Mouse (Mus musculus) gastrocnemius, adult 2 months (tissue): ENCODE data around the gene Aanat. TPM values are rescaled to one million over a fixed set of nuclear protein-coding genes. Genes with fewer than 3 reads are reported as not detected.

Experiments used
- DNase-seq: peaks from one replicate; pipeline ENCODE4 v3.0.0; 2022
- H3K27ac ChIP-seq: fragments of 200-600 bp; 2 replicates; pipeline ENCODE4 v1.8.1; 2022; ENCODE audit warnings: mild to moderate bottlenecking
- H3K4me3 ChIP-seq: fragments of 200-600 bp; 2 replicates; pipeline ENCODE4 v1.8.1; 2022; ENCODE audit warnings: mild to moderate bottlenecking, moderate library complexity
- CTCF ChIP-seq: fragments of 200-600 bp; IDR thresholded peaks from 2 replicates; pipeline ENCODE4 v1.8.1; 2022; ENCODE audit warnings: antibody characterized with exemption, mild to moderate bottlenecking, moderate library complexity
- intact Hi-C: fragments of 180-260 bp; cut with DNase I; formaldehyde crosslinking; loops from one replicate; pipeline ENCODE4 v1.15.1; 2025
- total RNA-seq, 2 experiments: library from RNA; stranded (reverse); gene quantifications; 2 replicates each; pipeline ENCODE4 v1.2.3; 2021

Gene Aanat
- total RNA-seq, 2 experiments from 2014 or later = not detected

DNA sequence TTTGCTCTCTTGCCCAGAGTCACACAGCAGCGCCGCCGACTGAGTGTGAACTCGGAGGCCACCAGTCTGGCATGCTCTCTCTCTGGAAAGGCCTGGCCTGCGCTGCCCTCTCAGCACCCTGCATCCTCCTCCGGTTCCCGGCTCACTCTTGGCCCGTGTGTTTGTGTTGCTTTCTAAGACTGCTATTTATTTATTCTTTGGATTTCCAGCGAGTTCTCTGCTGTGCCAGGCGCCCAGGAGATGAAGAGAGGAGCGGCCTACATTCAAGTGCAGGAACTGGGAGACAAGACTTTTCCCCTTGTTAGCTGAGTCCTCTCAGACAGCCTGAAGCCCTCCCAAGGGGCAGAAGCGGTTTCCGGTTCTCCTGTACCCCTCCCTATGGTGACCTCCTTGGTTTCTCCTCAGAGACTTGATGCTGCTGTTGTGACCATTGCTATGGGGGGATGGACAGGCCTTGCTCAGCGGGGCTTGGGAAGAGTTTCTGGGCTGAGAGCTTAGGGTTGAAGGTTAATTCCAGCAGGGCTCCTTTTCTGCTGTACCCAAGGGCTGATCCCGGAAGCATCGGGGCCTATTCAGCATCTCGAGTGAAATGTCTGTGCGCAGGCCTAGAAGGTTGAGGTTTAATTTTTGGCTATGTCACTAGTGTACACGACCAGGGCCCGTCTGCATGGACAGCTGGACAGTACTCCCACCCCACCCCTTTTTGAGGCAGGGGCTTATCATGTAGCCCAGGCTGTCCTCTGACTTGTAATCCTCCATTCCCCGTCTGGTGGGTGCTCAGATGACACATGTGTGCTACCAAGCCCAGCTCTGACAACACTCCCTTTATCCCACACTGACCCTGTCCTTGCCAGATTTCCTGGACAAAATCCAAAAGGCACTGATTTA is 58.2 kb downstream of the Aanat start:
- no peak for TF ChIP-seq CTCF
- Histone ChIP-seq H3K27ac (peak overlapping the region; percentile 89), H3K4me3 (no peak overlapping the region; the same call in 1 of the 2 replicates)
- DNase-seq = no peak
- intact Hi-C loops = no loop called here

DNA sequence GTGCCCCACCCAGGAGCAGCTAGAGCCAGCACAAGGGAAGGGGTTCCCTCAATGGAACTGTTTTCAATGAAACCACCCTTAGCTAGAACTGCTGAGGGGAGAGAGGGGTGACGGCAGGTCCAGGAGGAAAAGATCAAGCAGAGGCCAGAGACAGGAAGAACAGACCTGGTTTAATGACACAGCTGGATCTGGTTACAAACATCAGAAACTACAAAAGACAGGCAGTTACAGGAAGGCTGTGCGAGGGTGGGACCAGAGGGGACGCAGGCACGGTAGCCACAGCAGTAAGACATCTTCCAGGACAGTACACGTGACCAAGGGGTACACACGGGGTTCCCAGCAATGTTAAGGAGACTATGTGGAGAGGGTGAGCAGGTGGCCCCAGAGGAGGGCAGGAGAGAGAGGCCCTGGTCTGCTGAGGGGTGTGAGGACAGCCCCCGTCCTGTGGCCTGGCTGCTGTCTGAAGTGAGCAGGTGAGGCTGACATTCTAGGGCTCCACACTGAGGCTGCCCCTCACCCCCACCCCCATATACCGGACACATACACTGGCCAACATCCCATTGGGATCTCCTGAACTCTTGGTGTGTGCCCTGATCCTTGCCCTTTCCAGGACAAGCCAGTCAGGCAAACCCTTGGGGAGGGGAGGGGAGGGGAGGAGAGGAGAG is 59.3 kb downstream of the Aanat start:
- Histone ChIP-seq H3K27ac (peak overlapping the region; percentile 89), H3K4me3 (no peak overlapping the region)
- intact Hi-C loops = no loop called here
- TF ChIP-seq CTCF = no peak
- DNase-seq = no peak

DNA sequence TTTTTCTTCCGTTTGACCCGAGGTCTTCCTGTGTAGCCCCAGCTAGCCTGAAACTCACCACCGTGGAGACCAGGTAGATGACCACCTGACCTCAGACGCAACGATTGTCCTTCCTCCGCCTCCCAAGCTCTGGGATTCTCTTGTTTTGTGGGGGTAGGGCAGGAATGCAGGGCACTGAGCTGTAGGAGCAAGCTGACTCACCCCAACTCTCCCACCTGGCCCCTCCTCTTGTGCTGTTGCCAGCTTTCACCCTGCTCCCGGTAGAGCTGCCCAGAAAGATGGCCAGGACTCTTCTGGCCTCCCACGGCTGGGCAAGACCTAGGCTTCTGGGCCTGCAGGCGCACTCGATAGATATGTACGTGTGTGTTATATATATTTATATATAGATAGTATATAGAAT is 59.9 kb downstream of the Aanat start:
- no peak for DNase-seq
- H3K27ac ChIP-seq = peak overlapping the region; percentile 89
- H3K4me3 ChIP-seq = no peak overlapping the region
- TF ChIP-seq CTCF = no peak
- intact Hi-C loops = no loop called here

DNA sequence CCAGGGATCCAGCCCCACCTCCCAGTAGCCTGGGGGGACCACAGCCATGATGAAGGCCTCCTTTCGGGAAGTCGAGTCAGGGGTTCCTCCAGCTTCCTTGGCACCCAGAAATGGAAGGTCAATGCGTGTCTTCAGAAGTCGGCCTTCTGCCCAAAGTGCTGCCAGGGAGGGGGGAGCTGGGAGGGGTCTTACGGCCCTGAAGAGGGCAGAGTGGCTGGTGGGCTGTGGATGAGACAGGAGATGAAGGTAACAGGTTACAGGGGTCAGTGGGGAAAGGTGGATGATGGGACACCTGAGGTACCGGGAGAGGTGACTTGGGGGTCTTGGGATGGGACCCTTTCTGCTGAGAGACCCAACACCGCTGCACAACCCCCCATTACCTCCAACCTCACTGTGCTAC is 60.5 kb downstream of the Aanat start:
- no peak for DNase-seq
- TF ChIP-seq CTCF = no peak
- Histone ChIP-seq H3K27ac (peak overlapping the region; percentile 89), H3K4me3 (no peak overlapping the region)
- intact Hi-C loops = no loop called here

Other genes starting within 250 kb of the Aanat start
- 10 to 100 TPM; 24.3 to 32.0 TPM for gene Rnf157, start 173.4 kb upstream of the Aanat start, total RNA-seq
- 10 to 100 TPM; 38.7 to 50.9 TPM for gene Ubald2, start 152.3 kb upstream of the Aanat start, total RNA-seq
- under 1 TPM in 1 of 2 experiments, not detected in 1; 0.06 TPM for gene Qrich2, start 120.2 kb upstream of the Aanat start, total RNA-seq
- 10 to 100 TPM; 14.2 to 15.1 TPM for gene Prpsap1, start 92.2 kb upstream of the Aanat start, total RNA-seq
- 1 to 10 TPM in 1 of 2 experiments, under 1 TPM in 1; 0.36 to 1.7 TPM for gene Sphk1, start 55.5 kb upstream of the Aanat start, total RNA-seq
- 10 to 100 TPM; 19.4 to 22.9 TPM for gene Ube2o, start 5.0 kb upstream of the Aanat start, total RNA-seq
- 10 to 100 TPM; 11.6 to 14.4 TPM for gene Rhbdf2, start 40.6 kb downstream of the Aanat start, total RNA-seq
- 1 to 10 TPM in 1 of 2 experiments, not detected in 1; 1.0 TPM for gene Prcd, start 67.1 kb downstream of the Aanat start, total RNA-seq
- 10 to 100 TPM in 1 of 2 experiments, 1 to 10 TPM in 1; 9.6 to 14.7 TPM for gene Cygb, start 67.9 kb downstream of the Aanat start, total RNA-seq
- not detected for gene St6galnac1, start 189.1 kb downstream of the Aanat start, total RNA-seq
- 10 to 100 TPM in 1 of 2 experiments, 1 to 10 TPM in 1; 6.7 to 12.7 TPM for gene Mxra7, start 241.6 kb downstream of the Aanat start, total RNA-seq